Mouse (Mus musculus) ES-E14 (cell line): ENCODE results near the gene Slc41a2.

ENCODE experiments used
- CHD2 ChIP-seq: IDR thresholded peaks from 2 replicates; pipeline ENCODE4 v1.6.1; 2014; ENCODE audit warnings: mild to moderate bottlenecking, low read depth, low read length, inconsistent platforms
- HCFC1 ChIP-seq: IDR thresholded peaks from 2 replicates; pipeline ENCODE4 v1.6.1; 2012; ENCODE audit warnings: low read length, inconsistent platforms, borderline replicate concordance; ENCODE audit not compliant: insufficient read depth
- ZNF384 ChIP-seq: IDR thresholded peaks from 2 replicates; pipeline ENCODE4 v1.6.1; 2012; ENCODE audit warnings: low read depth, low read length, inconsistent platforms

DNA sequence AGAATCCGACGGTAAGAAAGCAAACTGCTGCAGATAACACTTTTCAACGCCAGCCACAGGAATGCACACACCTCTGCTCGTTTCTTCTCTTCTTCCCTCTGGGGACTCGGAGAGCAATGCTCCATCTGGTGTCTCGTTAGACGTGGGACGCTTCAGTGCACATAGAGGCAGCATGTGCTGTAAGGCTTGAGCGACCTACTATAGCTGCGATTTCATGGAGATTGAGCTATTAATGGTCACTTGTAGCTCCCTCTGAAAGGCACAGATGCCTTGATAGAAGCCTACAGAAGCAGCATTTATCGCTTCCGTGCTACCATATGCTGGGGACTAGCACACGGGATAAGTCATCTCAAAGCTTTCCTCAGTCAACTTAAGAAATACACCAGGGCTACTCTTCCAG lies 71.0 kb downstream of the Slc41a2 start:
- TF ChIP-seq ZNF384 (no peak), CHD2 (no peak), HCFC1 (no peak)
